Mouse (Mus musculus): Measurements from ENCODE around the gene Sesn2. TPM values are rescaled to one million over a fixed set of nuclear protein-coding genes. Genes with fewer than 3 reads are reported as not detected.
A peak's percentile ranks its signal among the peaks of the same experiment; 100 is the strongest.
"Not testable (repeated sequence)": the region's sequence is repeated elsewhere in the genome, so short reads cannot be mapped to it uniquely, and the experiment has no call there.

The Sesn2 gene
- total RNA-seq (2015; ENCODE audit: low replicate concordance) (3.7 and 4.6 TPM in 2 replicates), total RNA-seq (2017; ENCODE audit: low replicate concordance) (5.8 and 6.6 TPM in 2 replicates)

DNA sequence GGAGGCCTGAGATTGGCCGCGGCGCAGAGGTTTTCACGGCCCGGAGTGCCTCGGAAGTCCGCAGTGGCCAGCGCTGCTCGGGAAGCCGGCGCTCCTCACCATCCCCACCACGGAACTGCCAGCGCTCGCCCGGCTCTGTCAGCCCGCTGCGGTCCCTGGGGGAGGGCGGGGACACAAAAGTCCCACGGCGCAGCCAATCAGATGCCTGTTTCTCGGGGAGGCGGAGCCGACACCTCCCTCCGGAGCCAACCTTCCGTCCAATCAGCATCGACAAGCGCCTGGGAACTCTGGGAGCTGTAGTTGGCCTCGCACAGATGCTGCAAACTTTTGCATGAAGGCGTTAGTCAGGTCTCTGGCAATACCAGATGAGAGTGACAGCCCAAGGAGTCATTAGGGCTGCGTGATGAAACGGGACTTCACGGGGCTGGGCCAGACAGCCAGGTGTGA lies at the start of gene Sesn2:
Gene Sesn2, minus strand, starts transcription at position 150 of the 447 bp plus-strand sequence.
- ATAC-seq (replicated peaks; ENCODE audit: low FRiP score, poor library complexity, severe bottlenecking) = peak; percentile 83

DNA sequence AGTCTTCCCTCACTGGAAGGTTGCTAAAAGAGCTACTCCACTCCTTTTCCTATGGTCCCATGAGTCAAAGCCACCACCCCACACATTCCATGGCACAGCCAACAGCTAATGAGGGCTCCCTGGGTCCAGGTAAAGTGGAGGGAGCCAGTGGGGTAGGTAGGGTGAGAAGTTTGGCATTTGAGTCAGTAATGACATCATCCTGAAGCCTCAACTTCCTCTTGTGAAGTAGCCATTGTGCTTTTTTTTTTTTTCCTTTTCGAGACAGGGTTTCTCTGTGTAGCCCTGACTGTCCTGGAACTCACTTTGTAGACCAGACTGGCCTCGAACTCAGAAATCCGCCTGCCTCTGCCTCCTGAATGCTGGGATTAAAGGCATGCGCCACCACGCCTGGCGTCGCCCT lies 45.2 kb upstream of the Sesn2 start:
- not testable (repeated sequence) for ATAC-seq (replicated peaks; ENCODE audit: low FRiP score, poor library complexity, severe bottlenecking)

DNA sequence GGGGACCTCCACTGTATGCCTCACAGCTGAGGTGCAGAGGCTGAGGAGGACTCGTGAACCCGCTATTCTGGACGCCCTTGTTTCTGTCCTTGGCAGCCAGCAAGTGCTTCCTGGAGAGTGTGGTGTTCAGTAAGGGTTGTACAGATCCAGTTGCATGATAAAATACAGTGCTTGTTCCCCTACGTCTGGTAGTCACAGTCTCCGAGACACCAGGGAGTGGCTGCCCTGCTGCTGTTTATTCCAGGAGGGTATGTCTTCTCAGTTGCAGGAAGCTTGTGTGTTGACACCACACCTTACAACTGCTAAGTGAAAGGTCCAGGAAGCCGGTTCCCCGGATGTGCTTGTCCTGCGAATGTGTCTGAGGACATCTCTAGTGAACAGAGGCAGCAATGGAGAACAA lies 44.4 kb upstream of the Sesn2 start:
- peak; percentile 8; the same call in 1 of the 2 replicates for ATAC-seq (replicated peaks; ENCODE audit: low FRiP score, poor library complexity, severe bottlenecking)

DNA sequence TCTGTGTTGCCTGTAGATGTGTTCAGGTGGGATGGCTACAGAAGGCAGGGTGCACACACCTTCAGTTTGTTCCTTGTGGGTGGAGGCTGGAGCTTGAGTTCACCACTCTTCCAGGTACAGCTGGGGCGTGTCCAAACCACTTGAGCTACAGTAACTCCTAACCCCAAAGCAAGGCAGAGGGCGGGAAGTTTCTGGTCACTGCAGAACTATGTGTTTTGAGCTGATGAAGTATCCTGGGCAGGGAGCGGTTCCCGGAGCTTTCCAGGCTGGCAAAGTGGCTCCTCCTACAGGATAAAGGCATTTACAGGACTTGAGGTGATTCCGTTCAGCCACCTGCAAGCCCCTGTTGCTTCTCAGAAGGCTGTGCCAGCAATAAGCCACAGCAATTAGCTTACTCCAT lies 43.9 kb upstream of the Sesn2 start:
- ATAC-seq (replicated peaks; ENCODE audit: low FRiP score, poor library complexity, severe bottlenecking) = peak; percentile 13; the same call in 1 of the 2 replicates

DNA sequence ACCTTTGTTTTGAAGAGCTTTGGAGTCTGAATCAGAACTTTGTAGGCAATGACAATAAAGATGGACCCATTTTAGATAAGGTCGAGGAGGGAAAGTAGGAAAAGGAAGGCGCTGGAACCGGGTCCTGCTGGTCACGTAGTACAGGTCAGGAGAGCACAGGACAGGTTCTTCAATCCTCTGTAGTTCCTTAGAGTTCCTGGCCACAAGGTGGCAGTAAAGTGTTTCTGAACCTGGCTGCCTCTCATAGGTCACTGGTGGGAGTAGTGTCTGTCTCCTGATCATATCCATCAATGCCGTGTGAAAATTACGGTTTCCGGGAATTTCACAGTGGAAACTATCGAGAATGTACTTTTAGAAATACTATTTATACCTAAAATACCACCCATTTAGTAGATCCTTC lies 35.5 kb upstream of the Sesn2 start:
- peak; percentile 88 for ATAC-seq (replicated peaks; ENCODE audit: low FRiP score, poor library complexity, severe bottlenecking)

DNA sequence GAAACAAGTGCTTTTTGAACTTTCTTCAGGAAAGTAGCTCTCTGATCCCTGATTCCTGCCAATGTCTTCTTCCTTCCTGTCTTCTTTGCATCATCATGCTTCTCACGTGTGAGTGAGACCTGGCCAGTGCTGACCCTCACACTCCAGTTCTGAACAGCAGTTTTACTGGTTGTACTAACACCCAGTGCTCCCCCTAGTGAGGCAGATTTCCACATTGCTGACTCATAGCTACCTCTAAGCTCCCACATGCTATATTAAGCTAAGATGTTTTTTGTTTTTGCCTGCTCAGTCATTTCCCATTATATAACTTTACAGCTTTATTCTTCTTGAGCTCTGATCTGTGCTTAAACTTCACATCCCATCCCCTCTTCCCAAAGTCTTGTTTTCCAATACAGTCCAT lies 32.4 kb upstream of the Sesn2 start:
- ATAC-seq (replicated peaks; ENCODE audit: low FRiP score, poor library complexity, severe bottlenecking) = no peak; the same call in 1 of the 2 replicates

DNA sequence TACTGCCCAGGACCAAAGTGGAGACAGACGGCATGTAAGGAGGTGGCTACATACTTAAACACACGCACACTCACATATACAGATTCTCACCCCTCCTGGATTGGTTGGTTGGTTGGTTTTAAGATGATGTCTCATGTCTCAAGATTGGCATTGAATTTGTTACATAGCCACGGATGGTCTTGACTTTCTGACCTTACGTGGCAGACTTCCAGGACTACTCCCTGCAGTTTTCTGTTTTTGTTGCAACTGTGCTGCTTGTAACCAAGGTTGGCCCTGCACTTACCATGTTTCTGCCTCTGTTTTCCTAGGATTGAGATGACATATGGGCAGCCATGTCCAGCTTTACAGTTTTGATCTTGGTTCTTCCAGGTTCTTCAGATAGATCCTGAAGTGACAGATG lies 31.1 kb upstream of the Sesn2 start:
- no peak for ATAC-seq (replicated peaks; ENCODE audit: low FRiP score, poor library complexity, severe bottlenecking)

DNA sequence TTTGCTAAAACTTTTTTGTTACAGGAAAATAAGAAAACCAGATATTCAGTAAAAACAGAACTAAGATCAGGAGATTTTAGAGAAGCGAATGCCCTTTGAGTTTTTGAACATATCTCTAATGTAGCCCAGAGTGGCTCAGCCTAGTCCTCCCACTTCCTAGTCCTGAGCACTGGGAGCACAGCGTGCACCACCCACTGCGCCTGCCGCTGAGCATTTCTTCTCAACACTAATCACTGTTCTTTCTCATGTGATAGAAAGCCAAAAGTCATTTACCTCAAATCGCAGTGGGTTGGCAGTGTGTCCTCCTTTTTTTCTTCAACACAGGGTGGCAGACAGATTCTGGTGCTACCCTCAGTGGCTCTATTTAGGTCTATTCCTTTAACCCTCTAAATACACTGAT lies 29.2 kb upstream of the Sesn2 start:
- no peak for ATAC-seq (replicated peaks; ENCODE audit: low FRiP score, poor library complexity, severe bottlenecking)

DNA sequence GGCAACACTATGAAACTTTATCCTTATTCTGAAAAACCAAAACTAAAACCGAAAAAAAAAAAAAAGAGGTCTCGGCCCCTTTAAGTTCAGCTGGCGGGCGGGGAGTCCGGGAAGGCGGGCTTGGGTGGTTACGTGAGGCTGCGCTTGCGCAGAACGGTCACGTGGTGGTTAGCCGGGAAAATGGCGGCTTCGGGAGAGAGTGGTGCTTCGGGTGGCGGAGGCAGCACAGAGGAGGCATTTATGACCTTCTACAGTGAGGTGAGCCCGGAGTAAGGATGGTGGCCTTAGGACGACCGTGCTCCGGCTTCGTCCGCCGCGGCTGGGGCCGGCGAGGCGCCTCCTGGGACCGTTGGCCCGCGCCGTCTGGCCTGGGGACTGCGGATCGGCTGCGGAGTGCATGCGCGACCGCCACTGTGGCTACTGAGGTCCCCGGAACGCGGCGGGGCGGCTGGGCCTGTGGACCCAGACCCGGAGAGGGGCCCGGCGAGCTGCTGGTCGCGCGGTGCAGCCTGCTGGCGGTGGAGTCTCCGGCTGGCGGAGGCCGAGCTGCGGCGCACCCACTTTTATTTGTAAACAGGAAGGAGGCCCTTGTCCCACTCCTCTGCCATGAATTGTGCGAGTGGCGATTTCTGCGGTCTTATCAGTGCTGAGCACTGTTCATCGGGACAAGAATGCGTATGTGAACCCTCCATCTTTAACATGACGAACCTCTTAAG lies 25.3 kb upstream of the Sesn2 start, which contains the start of gene Dnajc8:
Gene Dnajc8, plus strand, starts transcription at position 145 of the 716 bp plus-strand sequence.
- ATAC-seq (replicated peaks; ENCODE audit: low FRiP score, poor library complexity, severe bottlenecking) = peak; percentile 58

DNA sequence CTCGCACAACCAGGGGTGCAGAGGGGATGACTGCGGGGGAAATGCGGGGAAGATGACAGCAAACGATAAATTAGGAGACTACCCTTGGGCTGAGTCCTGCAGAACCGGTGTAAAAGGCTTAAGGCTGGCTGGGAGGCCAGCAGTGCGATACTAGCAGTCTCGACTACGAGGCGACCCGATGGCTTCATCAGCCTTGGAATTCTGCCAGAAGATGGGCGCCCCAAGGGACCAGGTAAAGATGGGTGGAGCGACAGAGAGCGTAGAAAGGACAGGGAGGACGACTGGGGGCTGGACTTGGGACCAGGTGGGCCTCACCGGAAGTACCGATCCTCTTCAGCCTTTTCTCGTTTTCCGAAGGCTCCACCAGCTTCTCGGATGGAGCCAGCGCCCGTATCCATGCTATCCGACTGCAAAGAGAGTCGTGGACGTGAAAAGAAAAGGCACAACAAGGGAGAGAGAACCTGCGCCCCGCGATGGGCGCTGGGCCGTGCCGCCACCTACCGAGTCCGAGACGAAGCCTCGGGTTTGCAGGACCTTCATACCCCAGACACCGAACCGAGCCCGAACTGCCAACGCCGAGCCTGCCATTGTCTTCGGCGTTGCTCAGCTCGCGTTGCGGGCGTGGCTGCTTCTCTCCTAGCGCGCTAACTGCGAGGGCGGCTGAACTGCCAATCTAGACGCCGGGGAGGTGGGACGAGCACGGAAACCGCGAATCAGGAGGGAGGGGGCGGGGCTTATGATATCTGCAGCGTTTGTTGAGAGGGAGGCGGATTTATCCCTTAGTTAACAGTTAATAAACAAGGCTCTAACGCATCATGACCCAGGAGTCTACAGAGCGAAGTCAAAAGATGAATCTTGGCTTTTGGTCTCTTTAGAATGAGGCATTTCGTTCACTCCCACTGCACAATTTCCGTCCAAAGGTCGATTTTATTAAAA lies 22.9 kb upstream of the Sesn2 start, which contains the start of gene Atpif1:
Gene Atpif1, minus strand, starts transcription at position 679 of the 936 bp plus-strand sequence.
- ATAC-seq (replicated peaks; ENCODE audit: low FRiP score, poor library complexity, severe bottlenecking) = peak; percentile 71

DNA sequence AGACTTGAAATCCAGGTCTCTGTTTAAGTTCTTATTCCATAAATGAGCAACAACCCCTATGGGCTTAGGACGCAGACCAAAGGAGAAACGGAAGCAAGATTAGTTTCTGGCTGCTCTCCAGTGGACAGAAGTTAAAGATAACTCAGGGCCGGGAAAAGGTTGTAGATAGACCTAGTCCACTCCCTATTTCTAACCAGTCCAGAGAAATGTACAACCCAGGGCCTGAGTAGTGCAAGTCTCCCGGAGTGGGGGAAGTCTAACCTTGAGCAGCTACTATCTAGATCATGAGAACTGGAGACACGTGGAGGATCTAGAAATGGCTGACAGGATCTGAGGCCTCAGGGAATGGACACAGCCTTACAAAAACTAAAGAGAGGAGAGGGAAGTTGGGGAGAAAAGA lies 22.2 kb upstream of the Sesn2 start:
- ATAC-seq (replicated peaks; ENCODE audit: low FRiP score, poor library complexity, severe bottlenecking) = peak; percentile 25

DNA sequence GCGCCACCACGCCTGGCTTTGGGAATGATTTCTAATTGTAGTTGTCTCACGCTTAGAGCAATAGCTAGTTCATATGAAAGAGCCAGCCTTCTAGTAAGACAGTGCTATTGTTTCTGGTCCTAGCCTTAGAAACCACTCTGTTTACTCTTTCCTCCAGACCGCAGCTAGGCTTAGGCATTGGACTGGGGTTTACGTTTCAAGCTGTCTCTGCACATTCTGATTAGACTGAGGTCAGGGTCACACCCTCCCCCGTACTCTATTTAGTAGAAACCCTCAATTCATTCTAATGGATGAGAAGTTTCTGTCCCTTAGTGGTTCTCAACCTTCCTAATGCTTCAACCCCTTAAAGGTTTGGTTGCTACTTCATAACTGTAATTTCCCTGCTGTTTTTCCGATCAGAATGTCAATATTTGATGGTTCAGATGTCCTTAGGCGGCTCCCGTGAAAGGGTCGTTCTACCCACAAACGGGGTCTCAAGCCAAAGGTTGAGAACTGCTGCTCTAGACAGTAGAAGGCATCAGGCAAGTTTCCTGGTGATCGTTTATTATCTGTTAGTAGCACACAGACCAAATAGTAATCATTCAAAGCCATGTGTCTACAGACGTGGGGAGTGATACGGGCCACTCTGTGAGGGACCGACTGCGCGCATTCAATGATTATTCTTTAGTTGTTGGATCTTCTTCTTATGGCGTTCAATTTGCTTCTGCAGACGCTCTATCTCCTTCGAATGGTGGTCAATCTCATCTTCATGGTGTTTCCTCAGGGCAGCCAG lies 19.9 kb upstream of the Sesn2 start:
- peak; percentile 55 for ATAC-seq (replicated peaks; ENCODE audit: low FRiP score, poor library complexity, severe bottlenecking)

DNA sequence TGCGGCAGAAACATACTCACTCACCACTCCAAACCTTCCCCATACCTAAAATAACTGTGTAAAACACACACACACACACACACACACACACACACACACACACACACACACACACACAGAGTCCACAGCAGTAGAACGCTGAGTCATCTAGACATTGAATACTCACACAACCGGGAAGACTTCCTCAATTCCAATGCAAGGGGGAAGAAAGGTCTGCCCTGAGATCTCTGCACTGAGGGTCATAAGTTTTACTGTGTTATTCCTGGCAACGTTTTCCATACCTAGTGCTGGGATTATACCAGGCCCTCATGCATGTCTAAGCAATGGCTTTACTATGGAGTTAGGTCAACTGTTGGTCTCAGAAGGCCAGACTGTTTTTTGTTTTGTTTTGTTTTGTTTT lies 19.0 kb upstream of the Sesn2 start:
- no peak for ATAC-seq (replicated peaks; ENCODE audit: low FRiP score, poor library complexity, severe bottlenecking)

DNA sequence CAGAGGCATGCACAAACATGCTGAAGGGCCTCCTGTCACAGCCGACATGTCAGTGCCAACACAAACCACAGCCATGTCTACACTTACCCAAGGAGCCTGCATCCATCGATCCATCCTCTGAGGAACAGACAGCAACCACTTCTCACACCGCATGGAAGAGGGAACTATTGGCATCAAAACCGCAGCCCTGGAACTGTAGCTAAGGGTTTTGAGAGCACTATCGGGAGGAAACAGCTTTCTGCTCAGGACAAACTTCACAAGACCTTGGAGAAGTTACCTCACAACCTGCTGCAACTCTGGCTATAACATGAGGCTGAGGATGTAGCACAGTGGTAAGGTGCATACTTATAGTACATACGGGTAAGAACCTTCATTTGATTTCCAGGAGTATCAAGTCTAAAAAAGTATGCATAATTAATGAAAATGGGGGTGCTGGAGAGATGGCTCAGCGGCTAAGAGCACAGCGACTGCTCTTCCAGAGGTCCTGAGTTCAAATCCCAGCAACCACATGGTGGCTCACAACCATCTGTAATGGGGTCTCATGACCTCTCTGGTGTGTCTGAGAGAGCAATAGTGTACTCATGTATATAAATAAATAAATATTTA lies 17.7 kb upstream of the Sesn2 start:
- ATAC-seq (replicated peaks; ENCODE audit: low FRiP score, poor library complexity, severe bottlenecking) = no peak

DNA sequence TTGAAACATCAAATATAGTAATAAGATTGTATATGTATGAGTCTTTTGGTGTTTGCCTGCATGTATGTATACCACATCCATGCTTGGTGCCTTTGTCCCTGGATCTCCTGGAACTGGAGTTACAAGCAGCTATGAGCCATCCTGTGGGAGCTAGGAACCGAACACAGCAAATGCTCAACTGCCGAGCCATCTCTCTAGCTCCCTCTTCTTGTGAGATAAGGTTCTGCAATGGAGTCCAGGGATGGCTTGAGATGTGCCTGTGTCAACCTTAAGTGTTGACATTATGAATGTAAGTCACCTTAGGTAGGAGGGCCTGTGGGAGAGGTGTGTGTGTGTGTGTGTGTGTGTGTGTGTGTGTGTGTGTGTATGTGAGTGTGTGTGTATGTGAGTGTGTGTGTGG lies 16.4 kb upstream of the Sesn2 start:
- peak; percentile 66 for ATAC-seq (replicated peaks; ENCODE audit: low FRiP score, poor library complexity, severe bottlenecking)

DNA sequence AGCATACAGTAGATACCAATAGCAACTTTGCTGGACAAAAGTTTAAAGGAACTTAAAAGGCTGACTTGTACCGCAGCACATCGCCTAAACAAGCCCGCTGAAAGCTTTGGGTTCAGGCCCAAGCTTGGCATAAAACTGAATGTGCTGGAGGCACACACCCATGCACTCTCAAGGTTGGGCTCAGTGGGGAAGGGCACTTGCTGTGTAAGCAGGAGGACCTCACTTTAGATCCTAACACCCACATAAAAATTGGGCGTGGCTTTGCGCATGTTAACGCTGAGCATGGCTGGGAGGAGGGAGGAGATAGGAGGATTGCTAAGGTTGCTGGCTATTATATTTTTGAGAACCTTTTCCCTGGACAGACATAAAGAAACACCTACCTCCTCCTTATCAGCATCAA lies 14.5 kb upstream of the Sesn2 start:
- ATAC-seq (replicated peaks; ENCODE audit: low FRiP score, poor library complexity, severe bottlenecking) = peak; percentile 65

DNA sequence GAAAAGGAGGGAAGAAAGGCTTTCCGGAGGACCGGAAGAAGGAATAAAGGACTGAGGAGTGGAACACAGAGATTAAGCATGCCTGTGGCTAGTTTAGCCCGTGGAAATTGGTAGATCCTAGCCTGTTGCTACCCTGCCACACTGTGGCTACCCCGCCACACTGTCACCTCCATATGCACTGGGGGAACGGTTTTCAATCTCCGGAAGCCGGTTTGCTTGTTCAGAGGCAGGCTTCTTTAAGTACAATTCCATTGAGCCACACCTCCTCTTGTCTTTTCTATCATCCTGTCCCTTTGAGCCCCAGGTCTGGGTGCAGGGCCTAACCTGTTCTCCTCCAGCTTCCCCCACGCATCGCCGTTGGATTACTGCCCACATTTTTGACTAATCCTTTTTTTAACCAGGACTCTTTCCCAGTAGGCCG lies 14.0 kb upstream of the Sesn2 start:
- no peak for ATAC-seq (replicated peaks; ENCODE audit: low FRiP score, poor library complexity, severe bottlenecking)

DNA sequence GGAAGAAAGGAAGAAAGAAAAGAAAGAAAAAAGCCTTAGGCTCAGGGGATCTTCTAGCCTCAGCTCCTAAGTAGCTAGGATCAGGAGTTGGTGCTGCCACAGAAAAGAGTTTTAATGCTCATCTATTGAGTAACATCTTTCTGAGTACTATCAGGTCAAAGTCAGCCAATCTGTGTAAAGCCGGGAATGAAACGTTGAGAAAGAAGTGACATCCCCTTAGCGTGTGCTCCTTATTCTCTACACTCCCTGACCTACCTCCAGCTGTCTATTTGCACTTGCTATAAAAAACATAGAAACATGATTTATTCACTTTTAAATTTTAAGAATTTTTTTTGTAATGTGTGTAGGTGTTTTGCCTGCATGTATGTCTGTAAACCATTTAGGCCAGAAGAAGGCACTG lies 8.9 kb upstream of the Sesn2 start:
- no peak for ATAC-seq (replicated peaks; ENCODE audit: low FRiP score, poor library complexity, severe bottlenecking)

DNA sequence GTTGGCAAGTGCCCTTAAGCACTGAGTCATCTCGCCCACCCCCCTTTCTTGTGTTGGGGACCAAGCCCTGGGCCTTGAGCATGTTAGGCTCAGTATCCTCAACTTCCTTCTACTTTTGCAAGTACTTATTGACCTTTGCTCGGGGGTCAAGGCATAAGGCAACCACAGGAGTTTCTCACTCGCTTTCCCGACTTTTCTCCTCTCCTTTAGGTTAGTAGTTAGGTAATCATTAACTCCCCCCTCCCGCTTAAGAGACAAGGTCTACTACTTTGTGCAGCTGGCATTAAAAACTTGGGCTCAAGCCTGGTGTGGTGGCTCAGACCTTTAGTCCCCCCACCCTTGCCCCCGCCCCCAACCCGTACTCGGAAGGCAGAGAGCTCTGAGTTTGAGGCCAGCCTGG lies 7.8 kb upstream of the Sesn2 start:
- no peak for ATAC-seq (replicated peaks; ENCODE audit: low FRiP score, poor library complexity, severe bottlenecking)

Measured in erythroblast, adult 5-6 weeks (primary cell).